Mouse (Mus musculus): Measurements from ENCODE around the gene Zfp281. TPM values are rescaled to one million over a fixed set of nuclear protein-coding genes. Genes with fewer than 3 reads are reported as not detected.

Gene Zfp281
- 10 to 100 TPM; 12.1 to 14.8 TPM for total RNA-seq (2021)

DNA sequence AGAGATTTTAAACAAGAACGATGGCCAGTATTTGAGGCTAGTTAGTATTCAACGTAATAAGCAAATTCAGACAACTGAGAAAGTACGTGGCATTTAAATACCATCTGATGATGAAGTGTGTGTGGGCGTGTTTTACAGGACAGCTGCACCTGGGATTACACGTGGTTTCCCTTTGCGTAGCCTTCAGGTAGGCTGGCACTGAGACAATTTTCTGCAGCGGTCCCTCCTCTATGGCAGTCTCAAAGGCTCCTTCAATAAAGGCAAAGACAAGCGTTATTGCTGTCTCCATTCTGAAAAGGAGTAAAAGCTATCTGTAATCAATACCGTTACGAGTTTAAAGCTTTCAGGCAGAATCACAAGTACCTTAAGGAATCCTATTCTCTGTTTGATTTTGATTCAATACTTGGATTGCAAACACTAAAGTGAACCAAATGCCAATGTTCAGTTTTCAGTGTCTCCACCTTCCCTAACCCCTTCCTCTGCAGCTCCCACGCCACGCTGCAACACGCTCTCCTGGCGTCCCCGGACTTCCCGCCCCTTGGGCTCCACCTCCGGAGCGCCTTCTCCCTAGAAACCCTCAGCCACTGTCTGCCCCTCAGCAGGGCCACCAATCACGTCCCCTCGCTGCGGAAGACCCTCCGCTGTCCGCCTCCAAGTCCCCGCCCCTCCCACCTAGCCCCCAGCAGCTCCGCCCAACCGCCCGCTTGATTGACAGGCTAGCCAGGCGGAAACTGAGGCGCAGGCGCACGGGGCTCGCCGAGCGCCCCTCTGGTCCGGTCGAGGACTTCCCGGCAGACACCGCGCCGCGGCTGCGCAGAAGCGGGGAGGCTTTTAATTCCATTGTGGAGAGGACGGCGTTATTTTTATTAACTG, at the start of gene Zfp281:
Gene Zfp281, plus strand, starts transcription at position 756 of the 873 bp plus-strand sequence.
- DNase-seq = peak; percentile 96 to 97
- intact Hi-C loops (cut with DNase I) = loop anchor here (5.0 kb wide), 3 partner anchors 63 to 108 kb away; no protein-coding TSS in a partner anchor

DNA sequence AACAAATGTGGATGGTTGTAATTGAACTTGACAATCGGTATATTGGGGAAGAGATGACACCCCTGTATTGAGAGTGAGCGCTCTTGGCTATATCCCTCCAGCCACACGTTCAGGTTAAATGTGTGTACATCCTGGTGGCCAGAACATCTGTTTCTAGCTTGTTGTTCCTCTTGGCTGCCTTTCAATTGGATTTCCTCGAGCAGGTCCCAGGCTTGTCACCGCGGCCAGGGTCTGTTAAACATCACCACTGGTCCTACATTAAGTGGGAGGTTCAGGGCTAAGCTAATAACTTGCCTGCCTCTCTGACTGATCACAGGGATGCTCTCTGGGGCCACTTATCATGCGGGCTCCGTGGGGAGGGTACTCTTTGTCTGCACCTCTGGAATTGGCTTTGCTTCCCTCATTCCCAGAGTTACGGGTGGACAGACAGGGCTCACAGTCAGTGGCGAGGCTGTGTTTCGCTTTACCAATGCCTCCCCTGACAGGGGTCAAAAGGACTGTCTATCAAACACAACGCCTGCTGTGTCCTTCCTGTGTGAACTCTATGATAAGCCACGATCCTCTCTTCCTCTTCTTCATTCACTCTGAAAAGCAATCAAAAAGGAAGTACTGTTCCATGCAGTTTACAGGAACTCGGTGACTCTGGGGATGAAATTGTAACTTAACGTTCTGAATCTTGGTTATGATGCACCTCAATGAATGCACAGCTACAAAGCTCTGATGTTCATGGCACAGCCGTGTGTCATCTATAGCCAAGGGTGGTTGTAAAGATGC, 46.6 kb upstream of the Zfp281 start:
- DNase-seq = no peak
- intact Hi-C loops (cut with DNase I) = no loop called here

DNA sequence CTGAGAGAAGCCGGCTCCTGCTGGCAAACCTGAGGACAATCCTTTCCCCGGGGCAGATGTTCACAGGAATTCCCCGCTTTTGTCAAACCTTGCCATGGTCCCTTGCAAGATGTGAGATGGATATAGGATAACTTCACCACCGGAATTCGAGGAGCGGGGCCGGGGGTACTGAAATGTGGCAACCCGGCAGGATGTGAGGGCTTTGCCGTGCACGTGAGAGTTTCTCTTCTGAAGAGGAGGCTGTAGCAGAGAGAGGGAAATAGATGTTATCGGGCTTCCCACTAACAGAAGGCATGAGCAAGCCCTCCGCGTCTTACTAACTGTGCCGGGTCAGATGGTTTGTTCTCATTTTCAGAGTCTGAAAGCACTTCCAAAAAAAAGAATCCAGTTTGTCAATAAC, 45.3 kb upstream of the Zfp281 start:
- intact Hi-C loops (cut with DNase I) = no loop called here
- DNase-seq = no peak

DNA sequence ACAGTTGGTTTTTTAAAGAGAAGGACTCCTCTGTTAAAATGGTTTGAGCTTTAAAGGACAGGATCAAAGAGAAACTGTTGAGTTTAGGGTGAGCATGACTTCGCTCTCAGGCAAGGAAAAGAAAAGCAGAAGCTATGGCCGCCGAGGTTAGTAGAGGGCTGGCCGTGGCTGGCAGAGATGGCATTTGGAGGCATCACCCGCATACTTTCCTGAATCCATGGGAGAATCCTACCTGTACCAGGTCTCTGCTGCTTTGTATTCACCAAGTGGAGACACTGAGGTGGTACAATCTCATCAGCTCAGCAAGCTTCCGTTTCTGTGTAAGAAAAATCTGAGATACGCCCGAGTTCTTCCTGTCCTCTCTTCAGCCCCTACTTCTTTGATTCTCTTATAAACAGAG, 44.4 kb upstream of the Zfp281 start:
- intact Hi-C loops (cut with DNase I) = no loop called here
- DNase-seq = no peak

DNA sequence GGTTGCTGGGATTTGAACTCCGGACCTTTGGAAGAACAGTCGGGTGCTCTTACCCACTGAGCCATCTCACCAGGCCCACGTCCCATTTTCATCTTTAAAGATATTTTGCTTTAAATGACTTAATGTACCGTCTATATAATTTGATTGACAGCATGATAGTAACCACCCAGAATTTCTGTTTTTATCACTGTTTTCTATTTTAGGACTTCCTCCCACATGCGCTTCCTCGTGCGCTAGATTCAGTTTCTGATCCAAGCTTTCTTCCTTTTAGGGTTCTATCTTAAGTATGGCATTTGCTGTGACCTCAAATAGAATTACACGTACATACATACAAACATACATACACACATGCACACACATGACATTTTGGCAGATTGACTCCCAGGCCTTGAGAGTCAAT, 42.9 kb upstream of the Zfp281 start:
- no peak for DNase-seq
- intact Hi-C loops (cut with DNase I) = no loop called here

DNA sequence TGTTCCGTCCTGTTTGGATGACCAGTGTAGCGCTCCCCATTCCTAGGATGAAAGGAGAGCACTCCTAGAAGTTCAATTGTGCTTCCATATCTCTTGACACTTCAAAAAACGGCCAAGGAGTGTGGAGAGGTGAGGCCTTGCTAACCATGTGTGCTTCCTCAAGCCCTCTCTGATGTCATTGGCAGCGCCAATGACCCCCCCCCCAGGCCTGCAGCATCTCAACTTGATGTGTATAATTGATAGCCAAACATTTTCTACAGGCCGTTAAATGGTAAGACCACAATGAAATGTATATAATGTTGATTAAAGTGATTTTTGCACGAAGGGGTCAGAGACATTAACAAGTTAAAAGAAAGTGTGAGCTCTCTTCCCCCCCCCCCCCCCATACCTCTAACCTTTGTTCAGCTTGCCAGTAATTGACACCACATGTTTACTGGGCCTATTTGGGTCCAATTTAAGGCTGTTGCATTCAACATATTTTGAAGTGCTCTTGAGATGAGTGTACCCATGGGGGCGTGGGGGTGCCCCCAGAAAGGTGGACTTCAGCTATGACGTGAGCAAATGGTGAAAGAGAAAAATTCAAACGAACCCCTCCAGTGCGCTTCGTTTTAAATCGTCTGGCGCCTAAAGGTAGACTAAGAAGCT, 36.8 kb upstream of the Zfp281 start:
- intact Hi-C loops (cut with DNase I) = no loop called here
- DNase-seq = no peak

DNA sequence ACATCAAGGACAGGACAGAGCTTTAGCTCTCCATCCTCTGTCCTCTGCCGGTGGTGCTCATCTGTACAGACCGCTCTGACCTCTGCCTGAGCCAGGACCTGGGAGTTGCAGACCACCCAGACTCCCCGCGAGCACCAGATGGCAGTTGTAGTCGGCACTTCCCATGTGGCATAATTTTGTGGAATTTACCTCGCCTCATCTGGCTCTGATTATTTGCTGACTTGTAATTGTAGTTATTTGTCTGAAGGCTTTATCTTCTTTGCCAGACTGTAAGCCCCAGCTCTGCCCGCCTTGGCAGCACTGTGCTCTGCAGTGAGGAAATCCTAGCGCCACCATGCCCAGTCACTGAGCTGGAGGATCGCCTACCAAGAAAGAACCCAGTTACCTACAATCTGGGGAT, 35.8 kb upstream of the Zfp281 start:
- DNase-seq = no peak
- intact Hi-C loops (cut with DNase I) = no loop called here

DNA sequence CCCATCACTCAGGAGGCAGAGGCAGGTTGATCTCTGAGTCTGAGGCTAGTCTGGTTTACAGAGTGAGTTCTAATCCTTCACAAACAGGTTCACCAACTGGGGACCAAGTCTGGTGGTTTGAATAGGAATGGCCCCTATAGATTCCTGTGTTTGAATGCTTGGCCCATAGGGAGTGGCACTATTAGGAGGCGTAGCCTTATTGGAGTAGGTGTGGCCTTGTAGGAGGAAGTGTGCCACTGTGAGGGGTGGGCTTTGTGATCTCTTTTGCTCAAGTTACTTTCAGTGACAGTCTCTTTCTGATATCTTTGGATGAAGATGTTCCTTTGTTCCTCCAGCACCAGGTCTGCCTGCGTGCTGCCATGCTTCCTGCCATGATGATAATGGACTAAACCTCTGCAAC, 32.0 kb upstream of the Zfp281 start:
- no peak for DNase-seq
- intact Hi-C loops (cut with DNase I) = no loop called here

DNA sequence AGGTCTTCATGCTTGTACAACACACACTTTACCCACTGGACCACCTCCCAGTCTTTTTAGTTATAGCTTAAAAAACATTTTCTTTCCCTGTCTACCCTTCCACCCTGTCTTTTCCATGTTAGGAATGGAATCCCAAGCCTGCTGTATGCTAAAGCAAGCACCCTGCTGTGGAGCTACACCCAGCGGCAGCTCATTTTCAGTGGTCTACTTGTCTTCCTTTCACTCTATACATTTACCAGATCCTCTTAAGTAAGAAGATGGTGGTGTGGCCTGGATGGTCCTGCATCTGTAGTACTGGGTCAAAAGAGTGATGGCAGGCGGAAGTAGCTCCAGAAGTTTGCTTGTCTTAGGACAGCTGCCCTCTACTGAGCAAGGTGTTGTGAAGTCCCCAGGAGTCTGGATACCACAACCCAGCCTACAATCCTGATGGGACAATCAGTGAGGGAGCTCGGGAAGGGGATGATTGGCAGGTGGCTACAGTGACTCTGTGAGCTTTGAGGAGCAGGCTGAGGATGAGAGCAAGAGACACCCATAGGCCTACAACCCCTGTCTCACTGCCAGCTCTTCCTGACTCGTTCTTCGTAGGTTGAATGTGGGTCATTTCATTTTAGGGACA, 30.4 kb upstream of the Zfp281 start:
- no peak for DNase-seq
- intact Hi-C loops (cut with DNase I) = no loop called here

DNA sequence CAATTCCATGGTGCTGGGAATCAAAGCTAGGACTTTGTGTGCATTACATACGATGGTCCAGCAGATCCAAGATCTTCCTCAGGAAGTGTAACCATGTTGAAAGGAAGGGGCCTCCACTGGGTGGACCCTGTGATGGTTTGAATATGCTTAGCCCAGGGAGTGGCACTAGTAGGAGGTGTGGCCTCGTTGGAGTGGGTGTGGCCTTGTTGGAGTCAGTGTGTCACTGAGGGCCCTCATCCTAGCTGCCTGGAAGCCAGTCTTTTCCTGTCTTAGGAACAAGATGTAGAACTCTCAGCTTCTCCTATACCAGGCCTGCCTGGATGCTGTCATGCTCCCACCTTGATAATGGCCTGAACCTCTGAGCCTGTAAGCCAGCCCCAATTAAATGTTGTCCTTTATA, 27.9 kb upstream of the Zfp281 start:
- no peak for DNase-seq
- intact Hi-C loops (cut with DNase I) = no loop called here

DNA sequence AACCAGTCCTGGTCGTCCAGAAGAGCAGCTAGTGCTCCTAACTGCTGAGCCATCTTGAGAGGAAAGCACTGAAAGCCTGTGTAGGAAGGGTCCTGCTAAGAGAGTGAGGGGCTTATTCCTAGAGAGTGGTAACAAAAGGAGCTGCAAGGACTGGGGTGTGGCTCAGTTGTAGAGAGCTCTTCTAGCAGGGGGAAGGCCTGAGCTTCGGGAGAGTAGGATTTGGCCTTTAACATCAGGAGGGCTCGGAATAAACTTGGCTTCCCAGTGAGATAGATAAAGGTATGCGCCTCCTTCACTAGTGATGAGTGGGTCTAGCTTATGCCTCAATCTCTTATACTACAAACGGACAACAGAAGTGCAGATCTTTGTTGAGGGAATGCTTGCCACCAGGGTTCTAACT, 26.4 kb upstream of the Zfp281 start:
- DNase-seq = no peak
- intact Hi-C loops (cut with DNase I) = no loop called here

DNA sequence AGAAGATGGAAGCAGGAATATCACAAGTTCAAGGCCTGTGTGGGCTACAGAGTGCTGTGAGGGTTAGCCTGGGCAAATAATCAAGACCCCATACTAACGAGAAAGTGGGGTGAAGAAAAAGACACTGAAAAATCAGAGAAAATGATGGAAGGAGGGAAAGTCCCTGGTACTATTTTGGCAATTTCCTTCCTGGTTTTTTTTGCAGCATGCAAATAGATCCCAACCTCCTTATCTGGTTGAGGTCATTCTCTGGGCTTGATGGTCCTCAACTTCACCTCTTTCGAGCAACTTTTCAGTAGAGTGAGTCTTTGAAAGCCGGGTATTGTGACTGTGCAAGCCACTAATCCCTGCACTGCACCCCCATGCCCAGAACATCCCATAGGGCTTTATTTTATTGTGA, 24.6 kb upstream of the Zfp281 start:
- intact Hi-C loops (cut with DNase I) = no loop called here
- DNase-seq = no peak

DNA sequence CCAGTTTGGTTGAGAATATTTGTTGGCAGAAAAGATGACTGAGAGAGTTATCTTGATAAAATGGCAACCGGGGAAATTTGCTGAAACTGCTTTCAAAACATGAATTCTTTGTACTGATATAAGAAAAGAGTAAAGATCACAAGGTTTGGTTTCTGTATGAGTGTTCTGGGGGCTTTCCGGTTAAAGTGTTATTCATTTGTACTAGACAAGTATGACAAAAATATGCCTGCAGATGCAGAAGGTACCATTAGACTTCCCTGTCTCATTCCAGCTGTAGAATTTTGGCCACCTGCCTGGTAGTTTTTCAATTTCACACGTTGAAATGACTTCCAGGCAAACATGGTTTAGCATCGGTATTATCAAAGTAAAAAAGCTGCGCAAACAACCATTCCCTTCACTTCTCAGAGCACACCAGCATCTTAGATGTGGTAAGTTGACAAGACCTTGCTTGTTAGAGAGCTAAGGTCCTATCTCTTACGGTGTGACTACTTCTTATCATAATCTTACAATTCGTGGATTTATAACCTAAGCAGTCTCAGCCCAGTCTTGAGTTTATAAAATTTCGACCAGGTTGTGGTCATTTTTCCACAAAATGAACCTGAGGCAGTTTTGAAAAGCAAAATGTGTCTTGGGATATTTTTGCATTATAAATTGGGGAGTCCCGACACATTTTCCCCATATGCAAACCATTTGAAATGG, 23.9 kb upstream of the Zfp281 start:
- DNase-seq = no peak
- intact Hi-C loops (cut with DNase I) = no loop called here

DNA sequence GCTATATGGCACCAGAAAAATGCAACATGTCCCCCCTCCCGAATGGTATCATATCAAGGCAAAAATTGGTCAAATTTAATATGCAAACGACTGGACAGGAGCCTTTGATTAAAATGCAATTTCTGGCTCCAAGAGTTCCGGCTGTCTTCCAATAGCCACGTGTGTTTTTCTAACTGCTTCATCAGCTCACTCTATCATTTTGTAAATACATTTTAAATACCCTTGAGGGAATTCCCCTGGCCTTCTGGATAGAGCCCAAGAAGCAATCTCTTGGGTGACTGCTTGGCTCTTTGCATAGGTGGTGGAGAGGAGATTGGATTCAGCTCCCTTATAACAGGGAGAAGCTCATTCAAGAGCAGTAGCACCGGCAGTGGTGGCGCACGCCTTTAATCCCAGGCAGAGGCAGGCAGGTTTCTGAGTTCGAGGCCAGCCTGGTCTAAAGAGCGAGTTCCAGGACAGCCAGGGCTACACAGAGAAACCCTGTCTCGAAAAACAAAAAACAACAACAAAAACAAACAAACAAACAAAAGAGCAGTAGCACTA, 23.3 kb upstream of the Zfp281 start:
- intact Hi-C loops (cut with DNase I) = no loop called here
- no peak for DNase-seq

DNA sequence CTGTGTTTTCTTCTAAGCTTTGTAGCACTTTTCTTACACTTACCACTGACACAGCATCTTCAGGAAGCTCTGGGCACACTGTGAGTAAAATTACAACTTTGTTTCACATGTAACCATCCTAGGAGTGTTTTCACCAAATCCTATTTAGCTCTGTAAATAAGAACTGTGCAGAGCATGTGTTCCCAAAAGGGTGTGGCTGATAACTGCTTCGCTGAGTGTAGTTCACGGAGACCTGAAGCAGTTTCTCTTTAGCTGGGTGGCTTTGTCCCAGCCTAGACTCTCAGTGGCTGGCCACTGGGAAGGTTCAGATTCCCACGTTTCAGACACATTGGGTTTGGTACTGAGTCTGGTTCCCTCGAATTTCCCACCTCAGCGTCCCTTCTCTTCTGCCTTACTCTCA, 22.4 kb upstream of the Zfp281 start:
- intact Hi-C loops (cut with DNase I) = no loop called here
- no peak for DNase-seq

DNA sequence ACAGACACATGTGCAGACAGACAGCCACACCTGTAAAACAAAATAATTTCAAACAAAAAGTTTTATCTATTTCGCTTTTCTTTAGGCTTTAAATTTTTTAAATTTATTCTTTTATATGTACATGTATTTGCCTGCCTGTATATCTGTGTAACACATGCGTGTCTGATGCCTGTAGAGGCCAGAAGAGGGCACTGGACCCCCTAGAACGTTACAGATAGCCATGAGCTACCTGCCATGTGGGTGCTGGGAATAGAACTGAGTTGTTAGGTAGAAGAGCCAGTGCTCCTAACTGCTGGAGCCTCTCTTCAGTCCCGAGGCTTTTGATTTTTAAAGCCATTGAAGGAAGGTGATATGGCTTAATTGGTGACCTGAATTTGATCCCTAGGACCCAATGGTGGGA, 20.5 kb upstream of the Zfp281 start:
- DNase-seq = no peak
- intact Hi-C loops (cut with DNase I) = no loop called here

DNA sequence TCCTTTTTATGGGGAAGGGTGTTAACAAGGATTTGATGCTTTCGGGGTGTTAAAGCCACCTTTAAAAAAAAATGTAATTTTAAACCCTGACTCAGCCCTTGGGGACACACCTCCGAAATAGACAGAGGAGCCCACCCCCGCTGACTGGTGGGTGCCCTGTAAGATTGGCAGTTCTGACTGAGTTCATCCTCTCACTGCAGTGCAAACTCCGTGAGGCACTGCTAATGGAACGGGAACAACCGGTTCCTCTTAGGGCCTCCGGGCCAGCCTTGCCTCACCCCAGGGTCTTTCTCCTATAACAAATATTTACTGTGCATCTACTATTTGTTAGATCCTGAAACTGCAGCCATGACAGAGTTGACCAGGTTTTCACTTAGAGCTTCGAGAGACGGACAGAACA, 18.9 kb upstream of the Zfp281 start:
- DNase-seq = no peak
- intact Hi-C loops (cut with DNase I) = no loop called here

DNA sequence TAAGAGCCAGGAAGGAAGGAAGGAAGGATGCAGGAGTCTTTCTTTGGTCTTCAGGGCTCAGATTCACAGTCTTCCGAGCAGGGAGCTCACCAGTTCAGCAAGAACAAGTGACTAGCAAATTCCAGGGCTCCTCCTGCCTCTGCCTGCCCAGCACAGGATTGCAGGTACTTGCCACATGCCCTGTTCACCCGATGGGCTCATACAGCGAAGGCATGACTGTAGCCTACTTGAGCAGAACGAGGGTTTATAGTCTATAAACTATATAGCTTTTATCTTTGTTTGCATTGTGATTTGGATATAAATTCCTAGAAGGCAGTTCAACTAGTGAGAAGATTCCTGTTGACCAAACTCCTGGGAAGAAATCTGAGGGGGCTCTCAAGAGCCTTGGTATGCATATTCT, 18.4 kb upstream of the Zfp281 start:
- no peak for DNase-seq
- intact Hi-C loops (cut with DNase I) = no loop called here

DNA sequence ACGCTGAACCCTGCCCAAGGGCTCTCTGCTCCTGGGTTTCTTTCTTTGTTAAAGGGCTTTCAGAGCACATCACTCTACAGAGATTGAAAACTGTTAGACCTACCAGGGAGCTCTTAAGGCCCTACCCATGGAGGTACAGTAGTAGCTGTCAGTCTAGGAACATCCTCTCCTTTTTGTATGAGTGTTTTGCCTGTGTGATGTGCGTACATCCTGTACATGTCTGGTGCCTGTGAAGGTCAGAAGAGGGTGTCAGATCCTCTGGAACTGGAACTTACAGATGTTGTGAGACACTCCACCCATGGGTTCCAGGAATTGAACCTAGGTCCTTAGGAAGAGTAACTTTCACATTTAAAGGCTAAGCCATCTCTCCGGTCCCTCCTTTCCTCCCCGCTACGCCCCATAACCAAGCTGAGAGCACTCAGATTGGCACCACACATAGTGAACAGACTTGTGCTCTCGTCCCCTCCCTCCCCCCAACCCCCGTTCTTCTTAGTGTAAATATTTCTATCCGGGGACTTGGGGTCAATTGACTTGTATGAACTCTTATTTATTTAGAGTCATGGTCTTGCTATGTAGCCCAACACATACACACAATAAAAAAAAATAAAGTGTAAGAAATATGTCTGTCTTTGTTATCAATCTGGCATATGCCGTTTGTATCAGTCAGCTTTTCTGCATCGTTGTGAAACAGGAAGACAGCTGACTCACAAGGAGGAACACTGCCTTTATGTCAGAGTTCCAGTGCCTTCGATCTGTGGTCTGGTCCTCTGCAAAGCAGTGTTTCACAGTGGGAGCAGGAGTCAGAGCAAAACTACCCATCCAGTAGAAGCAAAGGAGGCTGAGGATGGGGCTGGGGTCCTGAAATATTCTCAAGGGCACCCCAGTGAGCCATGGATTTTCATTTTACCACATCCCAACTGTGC, 16.1 kb upstream of the Zfp281 start:
- intact Hi-C loops (cut with DNase I) = no loop called here
- no peak for DNase-seq

All from heart, postnatal 10 days (tissue).